ENCODE assay signal across 12 mouse cellular contexts in genomic region chr9:35335181-35335580, GRCm38 (mm10).
DNase-seq lines count a peak whose midpoint lies in the region; ATAC-seq lines count a peak whose summit lies in the region.
"Had no signal": no experiment of that assay in that cellular context is flagged by ENCODE, and none has a peak within 500 bp of the region (broad histone marks: within the 10 kb centered on the region; RNA-seq: fewer than 3 reads in every experiment).

No protein-coding gene starts in this region.

- H3K4me1 ChIP-seq in hindbrain, embryonic 12.5 days = peaks cover 61% of the 10 kb centered on the region
- peaks cover 17% of the 10 kb centered on the region for H3K4me1 ChIP-seq in hindbrain, embryonic 14.5 days (replicated peaks; ENCODE audit: control insufficient read depth, insufficient read depth, low read length)
- H3K4me1 ChIP-seq in embryonic facial prominence, embryonic 14.5 days (ENCODE audit: control insufficient read depth, insufficient read depth, low read length) = peaks cover 89% of the 10 kb centered on the region
- H3K4me1 ChIP-seq in limb, embryonic 13.5 days = peaks cover 98% of the 10 kb centered on the region

- no peak for ATAC-seq in hindbrain, embryonic 12.5 days (ENCODE audit: low FRiP score)
- ATAC-seq in hindbrain, embryonic 14.5 days (ENCODE audit: low FRiP score) = no peak
- no peak for ATAC-seq in embryonic facial prominence, embryonic 14.5 days (ENCODE audit: low read depth)
- no peak for ATAC-seq in limb, embryonic 13.5 days (ENCODE audit: low FRiP score, low read depth)
- ATAC-seq in inflammation-experienced regulatory T-cells, adult 6 months = no peak

- no peak overlapping the region for H3K4me2 ChIP-seq in hindbrain, embryonic 12.5 days (replicated peaks)
- no peak overlapping the region for H3K4me2 ChIP-seq in hindbrain, embryonic 14.5 days (replicated peaks)
- H3K4me2 ChIP-seq in embryonic facial prominence, embryonic 14.5 days (ENCODE audit: low read depth, low read length) = peak overlapping the region; percentile 21; the same call in 1 of the 2 replicates
- H3K4me2 ChIP-seq in limb, embryonic 13.5 days (replicated peaks) = peak overlapping the region; percentile 35; the same call in 1 of the 2 replicates
- H3K4me2 ChIP-seq: heart, embryonic 11.5 days had no signal

- 0 out of 2 replicates have a peak overlapping the region, but pooled peaks have one; percentile 52 for H3K27ac ChIP-seq in hindbrain, embryonic 12.5 days
- H3K27ac ChIP-seq in hindbrain, embryonic 14.5 days = no peak overlapping the region
- H3K27ac ChIP-seq in embryonic facial prominence, embryonic 14.5 days (replicated peaks; ENCODE audit: low read depth, low read length) = peak overlapping the region; percentile 81
- H3K27ac ChIP-seq in limb, embryonic 13.5 days = peak overlapping the region; percentile 92

- H3K36me3 ChIP-seq in hindbrain, embryonic 12.5 days = no peaks in the 10 kb centered on the region
- no peaks in the 10 kb centered on the region for H3K36me3 ChIP-seq in hindbrain, embryonic 14.5 days (replicated peaks; ENCODE audit: control insufficient read depth, insufficient read depth)
- H3K36me3 ChIP-seq in embryonic facial prominence, embryonic 14.5 days (ENCODE audit: control insufficient read depth, insufficient read depth, low read length) = no peaks in the 10 kb centered on the region
- no peaks in the 10 kb centered on the region for H3K36me3 ChIP-seq in limb, embryonic 13.5 days

- peaks cover 71% of the 10 kb centered on the region for H3K27me3 ChIP-seq in hindbrain, embryonic 12.5 days
- H3K27me3 ChIP-seq in hindbrain, embryonic 14.5 days (ENCODE audit: control insufficient read depth, insufficient read depth, low read length) = peaks cover 55% of the 10 kb centered on the region
- no peaks in the 10 kb centered on the region for H3K27me3 ChIP-seq in embryonic facial prominence, embryonic 14.5 days (replicated peaks; ENCODE audit: control insufficient read depth, insufficient read depth, low read length)
- no peaks in the 10 kb centered on the region for H3K27me3 ChIP-seq in limb, embryonic 13.5 days

- no peak overlapping the region for H3K4me3 ChIP-seq in hindbrain, embryonic 12.5 days
- H3K4me3 ChIP-seq in hindbrain, embryonic 14.5 days (replicated peaks; ENCODE audit: low read length) = no peak overlapping the region
- H3K4me3 ChIP-seq in embryonic facial prominence, embryonic 14.5 days (ENCODE audit: low read depth, low read length) = no peak overlapping the region
- H3K4me3 ChIP-seq in limb, embryonic 13.5 days = no peak overlapping the region

- DNase-seq in cerebellum, adult 9-10 months = peak; percentile 64
- no peak for DNase-seq in cerebellum, adult 11 months
- no peak for DNase-seq in hindbrain, embryonic 14.5 days (ENCODE audit: low spot score)
- DNase-seq in embryonic facial prominence, embryonic 14.5 days (ENCODE audit: low spot score) = no peak
- DNase-seq in left cerebral cortex, adult 9 months (ENCODE audit: low spot score in 2 of 2) = no peak
- DNase-seq: kidney, postnatal 36 days; right cerebral cortex, postnatal 25 days; thymus, adult 18-20 months had no signal

- H3K9me3 ChIP-seq in hindbrain, embryonic 12.5 days (replicated peaks) = no peaks in the 10 kb centered on the region
- H3K9me3 ChIP-seq in hindbrain, embryonic 14.5 days (ENCODE audit: control insufficient read depth, low read length) = no peaks in the 10 kb centered on the region
- H3K9me3 ChIP-seq in embryonic facial prominence, embryonic 14.5 days (ENCODE audit: control insufficient read depth, low read length) = no peaks in the 10 kb centered on the region
- no peaks in the 10 kb centered on the region for H3K9me3 ChIP-seq in limb, embryonic 13.5 days

- H3K9ac ChIP-seq in hindbrain, embryonic 12.5 days = no peak overlapping the region
- no peak overlapping the region for H3K9ac ChIP-seq in hindbrain, embryonic 14.5 days
- no peak overlapping the region for H3K9ac ChIP-seq in embryonic facial prominence, embryonic 14.5 days (ENCODE audit: low read depth, low read length)
- H3K9ac ChIP-seq in limb, embryonic 13.5 days = 0 out of 2 replicates have a peak overlapping the region, but pooled peaks have one; percentile 39

- WGBS in hindbrain, embryonic 12.5 days = 87% methylated on average over 3 of the region's 3 CpGs
- 73% methylated on average over 3 of the region's 3 CpGs for WGBS in hindbrain, embryonic 14.5 days
- WGBS in embryonic facial prominence, embryonic 14.5 days = 68% methylated on average over 3 of the region's 3 CpGs
- 77% methylated on average over 3 of the region's 3 CpGs for WGBS in limb, embryonic 13.5 days

Comparison
In these comparisons a context has a peak if more than half of its experiments do, and no peak if none do; other contexts are left out.
1. H3K4me2 ChIP-seq: peak in embryonic facial prominence, embryonic 14.5 days (single experiment) and limb, embryonic 13.5 days (single experiment); none in hindbrain, embryonic 12.5 days (single experiment) and hindbrain, embryonic 14.5 days (single experiment).